Mouse (Mus musculus) heart, embryonic 11.5 days (tissue): ENCODE measurements around the gene Pcyt1a. TPM values are rescaled to one million over a fixed set of nuclear protein-coding genes. Genes with fewer than 3 reads are reported as not detected.
"Not testable (repeated sequence)": the region's sequence is repeated elsewhere in the genome, so short reads cannot be mapped to it uniquely, and the experiment has no call there.

Source experiments
- ATAC-seq: fragments of 200-750 bp; cut with Nextera tagmentation; replicated peaks from 2 replicates; pipeline ENCODE4 v1.8.0; 2017; ENCODE audit warnings: moderate library complexity; ENCODE audit not compliant: insufficient number of reproducible peaks, low FRiP score, low TSS enrichment
- H3K27ac ChIP-seq: fragments of 300-500 bp; sonication (generic); 2 replicates; pipeline ENCODE4 v1.5.1; 2014; ENCODE audit warnings: mild to moderate bottlenecking, low read depth, low read length
- H3K27me3 ChIP-seq: fragments of 300-500 bp; sonication (generic); 2 replicates; pipeline ENCODE4 v1.6.1; 2014; ENCODE audit warnings: mild to moderate bottlenecking, low read length, mixed read lengths; ENCODE audit not compliant: control insufficient read depth, insufficient read depth
- H3K36me3 ChIP-seq: fragments of 300-500 bp; sonication (generic); 2 replicates; pipeline ENCODE4 v1.6.1; 2014; ENCODE audit warnings: mild to moderate bottlenecking, low read length, moderate library complexity, mixed read lengths; ENCODE audit not compliant: control insufficient read depth, insufficient read depth
- H3K4me1 ChIP-seq: fragments of 300-500 bp; sonication (generic); 2 replicates; pipeline ENCODE4 v1.6.1; 2014; ENCODE audit warnings: low read length; ENCODE audit not compliant: control insufficient read depth, insufficient read depth
- H3K4me2 ChIP-seq: fragments of 300-500 bp; sonication (generic); 2 replicates; pipeline ENCODE4 v1.6.1; 2014; ENCODE audit warnings: mild to moderate bottlenecking, moderate library complexity
- H3K4me3 ChIP-seq: fragments of 300-500 bp; sonication (generic); 2 replicates; pipeline ENCODE4 v1.5.1; 2014; ENCODE audit warnings: low read depth, low read length
- H3K9ac ChIP-seq: fragments of 300-500 bp; sonication (generic); 2 replicates; pipeline ENCODE4 v1.6.1; 2014; ENCODE audit warnings: mild to moderate bottlenecking, low read depth, low read length, moderate library complexity
- H3K9me3 ChIP-seq: fragments of 300-500 bp; sonication (generic); replicated peaks from 2 replicates; pipeline ENCODE4 v1.6.1; 2016; ENCODE audit warnings: low read length; ENCODE audit not compliant: control insufficient read depth
- WGBS: fragments of 180-500 bp; shearing (Covaris S2); extraction: QIAGEN DNeasy Blood & Tissue Kit; methylation state at CpG from one replicate; pipeline ENCODE4 v1.1.7; 2014; ENCODE audit not compliant: insufficient replicate concordance; 5-methylcytosine and 5-hydroxymethylcytosine counted together
- polyA plus RNA-seq: library from polyadenylated mRNA; unstranded; fragments of >200 nt; fragmentation: Nextera tagmentation; extraction: Ambion mirVana; gene quantifications from 2 replicates; pipeline ENCODE4 v1.2.1, GENCODE M21; 2014

Gene Pcyt1a
- polyA plus RNA-seq, 1 experiment from 2014 or later = 41.8 TPM

DNA sequence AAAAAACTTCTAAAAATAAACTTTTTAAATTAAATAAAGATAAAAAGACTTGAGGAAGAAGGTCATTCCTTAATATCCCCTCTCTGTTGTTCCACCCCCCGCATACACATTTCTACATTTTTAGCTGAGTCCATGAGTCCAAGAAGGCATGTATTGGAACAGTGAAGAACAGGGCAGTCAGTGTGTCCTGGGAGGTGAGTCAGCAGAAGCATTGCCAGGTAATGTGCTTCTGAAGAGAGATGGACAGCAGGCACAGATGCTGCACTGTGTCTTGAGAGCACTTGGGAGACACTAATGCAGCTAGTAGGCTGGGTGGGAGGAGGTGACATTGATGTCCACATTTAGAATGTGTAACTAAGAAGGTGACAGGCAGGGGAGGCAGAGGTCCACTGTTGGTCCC lies 6.5 kb downstream of the Pcyt1a start:
- Histone ChIP-seq H3K9me3 (no peaks in the 10 kb centered on the region), H3K36me3 (peaks cover 3% of the 10 kb centered on the region; the same call in 1 of the 2 replicates), H3K4me1 (peaks cover 12% of the 10 kb centered on the region), H3K9ac (no peak overlapping the region), H3K4me3 (no peak overlapping the region), H3K4me2 (no peak overlapping the region), H3K27me3 (no peaks in the 10 kb centered on the region), H3K27ac (no peak overlapping the region)
- WGBS = 92% methylated on average over 1 of the region's 1 CpGs
- ATAC-seq = no peak

DNA sequence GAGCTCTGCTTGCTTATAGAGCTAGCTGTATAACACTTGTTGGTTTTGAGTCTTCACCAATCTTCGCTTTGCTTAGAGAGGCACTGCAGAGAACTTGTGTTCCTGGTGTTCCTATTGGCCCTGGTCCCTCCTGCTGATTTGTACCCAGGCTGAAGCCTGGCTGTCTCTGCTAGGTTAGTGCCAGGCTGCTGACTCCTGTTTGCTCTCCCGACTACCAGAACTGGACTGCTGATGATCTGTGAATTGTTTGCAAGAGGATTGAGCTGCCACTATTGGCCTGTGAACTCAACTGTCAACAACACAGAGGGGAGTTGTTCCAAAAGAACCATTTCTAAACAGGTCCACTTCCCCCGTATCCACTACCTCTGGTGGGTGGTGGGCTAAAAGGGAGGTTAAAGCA lies 10.7 kb downstream of the Pcyt1a start:
- H3K9me3 ChIP-seq = no peaks in the 10 kb centered on the region
- H3K4me1 ChIP-seq = peaks cover 8% of the 10 kb centered on the region
- H3K4me3 ChIP-seq = no peak overlapping the region
- 76% methylated on average over 3 of the region's 3 CpGs for WGBS
- no peak overlapping the region for H3K4me2 ChIP-seq
- peaks cover 3% of the 10 kb centered on the region; the same call in 1 of the 2 replicates for H3K36me3 ChIP-seq
- no peak overlapping the region for H3K9ac ChIP-seq
- no peaks in the 10 kb centered on the region for H3K27me3 ChIP-seq
- no peak overlapping the region for H3K27ac ChIP-seq
- ATAC-seq = no peak

DNA sequence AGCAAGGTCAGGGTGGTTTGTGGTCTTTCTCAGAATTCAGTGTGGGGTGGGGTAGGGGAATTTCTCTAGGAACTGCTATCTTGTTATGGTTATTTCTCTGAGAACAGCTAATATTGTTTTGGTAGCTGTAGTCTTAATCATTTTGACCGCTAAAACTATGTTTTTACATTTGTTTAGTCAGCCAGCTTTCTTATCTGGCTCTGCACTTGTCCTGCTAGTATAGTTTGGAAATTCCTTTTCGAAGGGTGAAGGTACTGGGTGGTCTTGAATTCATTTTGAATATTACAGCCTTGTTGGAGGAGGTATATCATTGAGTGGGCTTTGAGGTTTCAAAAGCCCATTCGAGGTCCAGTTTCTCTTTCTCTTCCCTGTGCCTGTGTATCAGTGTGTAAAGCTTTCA lies 13.9 kb downstream of the Pcyt1a start:
- not testable (repeated sequence) for H3K9ac ChIP-seq, H3K27me3 ChIP-seq, H3K4me1 ChIP-seq, H3K4me3 ChIP-seq, H3K36me3 ChIP-seq, H3K9me3 ChIP-seq, ATAC-seq, H3K4me2 ChIP-seq, H3K27ac ChIP-seq
- 81% methylated on average over 3 of the region's 3 CpGs for WGBS

DNA sequence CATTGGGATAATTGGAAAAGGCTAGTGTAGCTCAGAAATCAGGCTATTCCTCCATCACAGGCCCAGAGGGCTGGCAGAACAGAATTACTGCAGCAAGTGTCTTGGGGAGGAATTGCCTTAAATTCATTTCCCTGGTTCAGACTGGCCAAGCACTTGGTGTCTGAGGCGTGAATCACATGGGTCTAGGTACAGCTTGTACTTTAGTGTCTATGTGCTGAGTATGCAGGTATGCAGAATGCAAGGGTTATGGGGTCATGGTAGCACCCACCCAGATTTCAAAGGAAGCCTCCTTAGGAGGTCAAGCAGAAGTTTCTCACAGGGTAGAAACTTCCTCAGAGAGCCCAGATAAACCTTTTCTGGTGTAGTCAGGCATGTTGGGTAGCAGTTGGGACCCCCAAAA lies 14.8 kb downstream of the Pcyt1a start:
- no peak for ATAC-seq
- Histone ChIP-seq H3K9ac (no peak overlapping the region), H3K9me3 (no peaks in the 10 kb centered on the region), H3K36me3 (no peaks in the 10 kb centered on the region), H3K4me1 (peaks cover 4% of the 10 kb centered on the region; the same call in 1 of the 2 replicates), H3K27me3 (no peaks in the 10 kb centered on the region), H3K4me3 (no peak overlapping the region), H3K27ac (no peak overlapping the region), H3K4me2 (no peak overlapping the region)
- WGBS = 77% methylated on average over 1 of the region's 1 CpGs

DNA sequence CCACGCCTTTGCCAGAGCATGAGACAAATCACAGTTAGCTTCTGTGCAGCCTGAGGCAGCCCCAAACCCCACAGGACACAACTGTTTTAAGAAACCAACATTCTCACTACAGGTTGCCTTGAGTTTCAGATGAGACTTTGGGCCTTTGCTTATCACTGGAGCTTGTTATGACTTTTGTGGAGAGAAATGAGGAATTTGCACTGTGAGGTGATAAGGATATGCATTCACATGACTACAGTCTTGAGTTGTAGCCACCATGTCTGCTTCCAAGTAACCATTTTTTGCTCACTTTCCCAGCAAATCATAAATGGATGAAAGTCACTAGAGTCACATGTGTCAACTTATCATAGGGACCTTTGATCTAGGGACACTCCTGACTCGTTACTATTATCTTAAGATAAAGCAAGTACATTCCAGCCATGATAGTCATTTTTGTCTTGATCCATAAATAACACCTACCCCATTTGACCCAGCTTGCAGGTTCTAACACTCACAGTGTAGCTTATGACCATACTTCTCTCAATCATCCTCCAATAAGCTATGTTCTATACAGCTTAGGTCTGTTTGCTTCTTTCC lies 15.9 kb downstream of the Pcyt1a start:
- WGBS = 46% methylated on average over 2 of the region's 2 CpGs
- Histone ChIP-seq H3K9me3 (no peaks in the 10 kb centered on the region), H3K4me1 (no peaks in the 10 kb centered on the region), H3K4me2 (no peak overlapping the region), H3K9ac (no peak overlapping the region), H3K36me3 (no peaks in the 10 kb centered on the region), H3K4me3 (no peak overlapping the region), H3K27ac (no peak overlapping the region), H3K27me3 (no peaks in the 10 kb centered on the region)
- ATAC-seq = no peak

DNA sequence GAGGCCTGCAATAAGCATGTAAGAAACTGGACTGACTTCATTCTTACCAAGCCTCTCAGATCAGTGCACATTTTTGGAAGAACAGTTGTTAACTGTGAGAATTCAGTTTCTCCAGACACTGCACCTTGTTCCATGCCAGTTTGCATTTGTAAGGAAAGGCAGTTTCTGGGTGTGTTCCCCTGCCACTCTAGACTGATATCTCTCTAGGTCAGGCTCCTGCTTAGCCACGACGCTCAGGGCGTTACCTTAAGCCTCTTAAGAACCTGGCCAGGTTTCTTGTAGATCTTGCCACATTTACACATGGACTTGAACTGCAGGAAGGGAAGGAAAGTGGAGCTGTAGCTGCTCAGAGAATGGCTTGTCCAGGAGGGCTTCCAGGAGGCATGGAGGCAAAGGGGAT lies 18.9 kb downstream of the Pcyt1a start:
- H3K27me3 ChIP-seq = no peaks in the 10 kb centered on the region
- no peak overlapping the region for H3K4me2 ChIP-seq
- H3K4me3 ChIP-seq = no peak overlapping the region
- H3K9ac ChIP-seq = no peak overlapping the region
- 0 out of 2 replicates have a peak, but pooled peaks cover 2% of the 10 kb centered on the region for H3K36me3 ChIP-seq
- no peak overlapping the region for H3K27ac ChIP-seq
- no peak for ATAC-seq
- H3K9me3 ChIP-seq = no peaks in the 10 kb centered on the region
- WGBS = 78% methylated on average over 3 of the region's 3 CpGs
- H3K4me1 ChIP-seq = no peaks in the 10 kb centered on the region

DNA sequence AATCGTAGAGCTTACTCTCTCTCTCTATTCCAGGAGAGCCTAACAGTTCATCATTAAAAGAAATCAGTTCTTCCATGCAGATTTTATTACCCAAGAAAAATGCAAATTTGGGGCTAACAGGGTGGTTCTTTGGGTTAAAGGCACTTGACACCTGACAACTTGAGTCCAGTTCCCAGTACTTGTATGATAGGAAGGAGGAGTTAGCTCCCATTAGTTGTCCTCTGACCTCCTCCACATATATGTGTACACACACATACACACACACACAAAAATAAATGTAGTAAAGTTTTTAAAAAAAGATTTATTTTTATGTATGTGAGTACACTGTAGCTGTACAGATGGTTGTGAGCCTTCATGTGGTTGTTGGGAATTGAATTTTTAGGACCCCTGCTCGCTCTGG lies 19.4 kb downstream of the Pcyt1a start:
- no peak overlapping the region for H3K9ac ChIP-seq

DNA sequence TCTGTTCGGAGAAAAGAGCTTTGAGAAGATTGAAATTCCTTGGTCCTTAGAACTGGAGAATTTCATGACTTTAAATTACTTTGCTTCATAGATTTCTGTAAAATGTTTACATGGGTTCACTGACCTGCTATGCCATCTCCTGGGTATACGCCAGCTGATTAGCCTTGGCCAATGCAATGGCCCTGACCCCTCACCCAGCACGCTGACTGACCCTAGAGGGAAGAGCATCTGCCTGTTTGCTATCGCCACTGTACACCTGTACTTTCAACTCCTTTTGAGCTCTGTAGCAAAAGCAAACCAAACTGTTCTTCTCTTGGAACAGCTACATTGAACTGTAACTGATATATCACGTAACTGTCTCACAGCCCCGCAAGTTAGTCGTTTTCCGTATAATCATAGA lies 22.4 kb downstream of the Pcyt1a start:
- no peak overlapping the region for H3K27ac ChIP-seq
- no peak overlapping the region for H3K4me3 ChIP-seq
- H3K9me3 ChIP-seq = no peaks in the 10 kb centered on the region
- ATAC-seq = no peak
- H3K27me3 ChIP-seq = no peaks in the 10 kb centered on the region
- H3K4me2 ChIP-seq = no peak overlapping the region
- 89% methylated on average over 8 of the region's 8 CpGs for WGBS
- no peak overlapping the region for H3K9ac ChIP-seq
- peaks cover 9% of the 10 kb centered on the region; the same call in 1 of the 2 replicates for H3K36me3 ChIP-seq
- no peaks in the 10 kb centered on the region for H3K4me1 ChIP-seq

More for the DNA sequence above, 19.4 kb downstream of the Pcyt1a start:
- Histone ChIP-seq H3K27ac (no peak overlapping the region), H3K4me2 (no peak overlapping the region), H3K27me3 (no peaks in the 10 kb centered on the region), H3K9me3 (no peaks in the 10 kb centered on the region), H3K4me3 (no peak overlapping the region), H3K36me3 (peaks cover 4% of the 10 kb centered on the region; the same call in 1 of the 2 replicates), H3K4me1 (no peaks in the 10 kb centered on the region)
- no peak for ATAC-seq
- 94% methylated on average over 2 of the region's 2 CpGs for WGBS

DNA sequence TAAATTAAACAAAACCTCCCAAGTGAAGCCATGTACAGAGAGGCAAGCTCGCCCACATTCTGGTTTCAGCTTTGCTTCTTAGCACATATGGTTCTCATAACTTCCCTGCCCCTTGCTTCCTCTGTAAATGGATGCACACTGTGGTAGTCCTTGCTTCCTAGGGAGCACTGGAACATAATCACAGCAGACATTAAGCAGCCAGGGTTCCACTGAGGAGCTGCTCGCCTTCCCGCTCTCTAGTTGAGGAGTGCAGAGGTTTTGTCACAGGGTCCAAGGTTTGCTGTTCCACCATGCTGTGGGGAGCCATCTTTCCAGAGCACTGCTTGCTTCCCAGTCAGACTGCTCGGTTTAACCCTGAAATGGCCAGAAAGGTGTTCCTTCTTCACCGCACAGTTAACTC lies 23.9 kb downstream of the Pcyt1a start:
- no peak overlapping the region for H3K9ac ChIP-seq
- H3K4me2 ChIP-seq = no peak overlapping the region
- no peaks in the 10 kb centered on the region for H3K27me3 ChIP-seq
- H3K27ac ChIP-seq = no peak overlapping the region
- H3K9me3 ChIP-seq = no peaks in the 10 kb centered on the region
- ATAC-seq = no peak
- WGBS = 92% methylated on average over 5 of the region's 5 CpGs
- no peaks in the 10 kb centered on the region for H3K4me1 ChIP-seq
- no peak overlapping the region for H3K4me3 ChIP-seq
- peaks cover 9% of the 10 kb centered on the region; the same call in 1 of the 2 replicates for H3K36me3 ChIP-seq
